Mouse (Mus musculus): Measurements from ENCODE around the gene Odf4.
"Not testable (repeated sequence)": the region's sequence is repeated elsewhere in the genome, so short reads cannot be mapped to it uniquely, and the experiment has no call there.

- not testable (repeated sequence) for TF ChIP-seq CTCF (IDR thresholded peaks at IDR 0.05; ENCODE audit: borderline replicate concordance, insufficient read depth, low read length); POLR2A (IDR thresholded peaks at IDR 0.05; ENCODE audit: low read depth, low read length)
These were observed 10.1 kb upstream of the Odf4 start for GRCm38 (mm10) chr11:68936951-68937350.

Data from embryonic fibroblast, embryonic 13.5 days (primary cell).